Mouse (Mus musculus) B cell, adult (primary cell): ENCODE results near the gene Olfr215. TPM values are rescaled to one million over a fixed set of nuclear protein-coding genes. Genes with fewer than 3 reads are reported as not detected.

Experiments
- total RNA-seq: library from RNA; stranded (reverse); gene quantifications from 4 replicates; pipeline ENCODE4 v1.2.4, GENCODE M21; 2023; ENCODE audit not compliant: inconsistent age

The Olfr215 gene
- total RNA-seq, result not detected in 4 replicates

DNA sequence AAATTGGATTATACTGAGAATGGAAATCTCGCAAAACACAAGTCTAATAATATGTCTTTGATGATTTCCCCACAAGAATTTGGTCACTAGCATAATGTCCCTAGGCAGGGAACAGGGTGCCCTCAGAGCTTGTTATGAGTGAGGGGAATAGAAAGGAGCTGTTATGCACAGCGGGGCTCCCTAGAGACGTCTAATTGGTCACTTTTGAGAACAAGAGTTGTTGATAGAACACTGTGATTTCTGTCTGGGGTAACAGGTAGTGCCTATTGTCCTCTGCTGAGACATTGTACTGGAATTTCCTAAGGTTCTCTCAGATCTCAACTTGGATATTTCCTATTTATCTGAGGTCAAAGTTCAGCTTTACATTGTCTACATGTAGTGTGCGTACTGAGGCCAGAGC, at the start of gene Olfr215:
Gene Olfr215 (minus strand): TSS at position 101 of the 400 bp plus-strand sequence.

DNA sequence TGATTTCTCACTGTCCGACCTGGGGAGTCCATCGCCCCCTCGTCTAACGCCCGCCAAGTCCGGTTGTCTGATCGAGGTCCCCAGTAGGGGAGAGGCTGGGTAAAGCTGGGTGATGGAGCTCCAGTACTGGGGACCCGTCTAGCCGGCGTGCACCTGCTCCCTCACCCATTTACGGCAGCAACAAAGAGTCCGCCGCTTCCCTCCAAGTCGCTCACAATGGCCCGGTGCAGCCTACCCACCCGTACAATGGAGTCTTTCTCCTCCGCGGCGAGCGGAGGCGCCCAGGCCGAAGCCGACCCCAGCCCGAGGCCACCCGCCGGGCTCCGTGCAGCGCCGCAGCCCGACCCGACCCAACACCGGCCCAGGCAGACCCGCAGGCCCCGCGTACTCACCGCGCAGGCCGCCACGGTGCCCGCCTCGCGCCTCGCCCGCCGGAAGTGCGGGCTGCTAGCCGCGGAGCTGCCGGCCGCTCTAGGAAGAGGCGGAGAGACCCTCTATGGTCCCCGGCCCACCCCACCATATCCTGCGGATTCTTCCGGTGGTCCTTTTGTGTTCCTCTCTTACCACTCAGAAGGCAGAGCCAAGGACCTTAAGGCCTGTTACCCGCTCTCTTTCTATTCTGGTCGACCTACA, 44.7 kb upstream of the Olfr215 start, which contains the start of gene Zfp422:
Gene Zfp422 (minus strand): TSS at position 461 of the 633 bp plus-strand sequence.

GRCm38 (mm10) chr6:116553935-116554334, 30.1 kb downstream of the Olfr215 start, which contains the start of gene Olfr214:
Olfr214 (plus strand) TSS chr6:116554235.

GRCm38 (mm10) chr6:116550841-116551240, 33.2 kb downstream of the Olfr215 start, which contains the start of gene Gm5580:
Gm5580 (plus strand) TSS chr6:116551141.

GRCm38 (mm10) chr6:116538156-116538555, 45.8 kb downstream of the Olfr215 start, which contains the start of gene Olfr213:
Olfr213 (plus strand) TSS chr6:116538456.

Other genes starting within 250 kb of the Olfr215 start
- 0.48 to 3.2 TPM (median 1.0 TPM) in 4 replicates for gene March8, start 246.2 kb downstream of the Olfr215 start, total RNA-seq
- gene Alox5, start 123.0 kb downstream of the Olfr215 start, total RNA-seq, result 0.26 to 0.57 TPM in 2 of 4 replicates, not detected in the others
- gene Olfr211, start 95.1 kb downstream of the Olfr215 start, total RNA-seq, result not detected in 4 replicates
- gene Olfr212, start 77.7 kb downstream of the Olfr215 start, total RNA-seq, result 0.18 to 0.19 TPM in 2 of 4 replicates, not detected in the others
- gene Olfr213, start 45.7 kb downstream of the Olfr215 start, total RNA-seq, result not detected in 4 replicates
- gene Gm5580, start 33.1 kb downstream of the Olfr215 start, total RNA-seq, result 2.7 to 7.1 TPM (median 4.0 TPM) in 4 replicates
- gene Olfr214, start 30.0 kb downstream of the Olfr215 start, total RNA-seq, result not detected in 4 replicates
- gene Zfp422, start 44.8 kb upstream of the Olfr215 start, total RNA-seq, result 17.2 to 23.9 TPM (median 21.4 TPM) in 4 replicates
- not detected in 4 replicates for gene Depp1, start 66.4 kb upstream of the Olfr215 start, total RNA-seq
- gene Rassf4, start 89.8 kb upstream of the Olfr215 start, total RNA-seq, result 31.5 to 39.6 TPM (median 39.0 TPM) in 4 replicates
- 0.06 to 0.18 TPM (median 0.12 TPM) in 4 replicates for gene Tmem72, start 132.7 kb upstream of the Olfr215 start, total RNA-seq